Mouse (Mus musculus) kidney, embryonic 14.5 days (tissue): ENCODE results near the gene Vmn1r33. TPM values are rescaled to one million over a fixed set of nuclear protein-coding genes. Genes with fewer than 3 reads are reported as not detected.
"Not testable (repeated sequence)": the region's sequence is repeated elsewhere in the genome, so short reads cannot be mapped to it uniquely, and the experiment has no call there.

Experiments
- ATAC-seq: fragments of 200-750 bp; cut with Nextera tagmentation; 2 replicates; pipeline ENCODE4 v1.8.0; 2017; ENCODE audit warnings: moderate number of reproducible peaks, mild to moderate bottlenecking, moderate TSS enrichment, moderate library complexity; ENCODE audit not compliant: low FRiP score, low TSS enrichment
- H3K27ac ChIP-seq: fragments of 300-500 bp; sonication (generic); 2 replicates; pipeline ENCODE4 v1.5.1; 2014; ENCODE audit warnings: low read depth, mild to moderate bottlenecking, low read length, moderate library complexity, mixed read lengths
- H3K27me3 ChIP-seq: fragments of 300-500 bp; sonication (generic); 2 replicates; pipeline ENCODE4 v1.6.1; 2014; ENCODE audit warnings: mild to moderate bottlenecking, low read length; ENCODE audit not compliant: control insufficient read depth, insufficient read depth
- H3K36me3 ChIP-seq: fragments of 300-500 bp; sonication (generic); 2 replicates; pipeline ENCODE4 v1.6.1; 2014; ENCODE audit warnings: low read length, mixed read lengths; ENCODE audit not compliant: control insufficient read depth, insufficient read depth
- H3K4me1 ChIP-seq: fragments of 300-500 bp; sonication (generic); 2 replicates; pipeline ENCODE4 v1.6.1; 2014; ENCODE audit warnings: low read length, mixed read lengths; ENCODE audit not compliant: control insufficient read depth, insufficient read depth
- H3K4me2 ChIP-seq: fragments of 300-500 bp; sonication (generic); replicated peaks from 2 replicates; pipeline ENCODE4 v1.6.1; 2014; ENCODE audit warnings: low read depth, mild to moderate bottlenecking, low read length
- H3K4me3 ChIP-seq: fragments of 300-500 bp; sonication (generic); 2 replicates; pipeline ENCODE4 v1.5.1; 2014; ENCODE audit warnings: mild to moderate bottlenecking, low read length
- H3K9ac ChIP-seq: fragments of 300-500 bp; sonication (generic); 2 replicates; pipeline ENCODE4 v1.6.1; 2014; ENCODE audit warnings: low read depth, mild to moderate bottlenecking, low read length, moderate library complexity
- H3K9me3 ChIP-seq: fragments of 300-500 bp; sonication (generic); 2 replicates; pipeline ENCODE4 v1.6.1; 2016; ENCODE audit warnings: low read length; ENCODE audit not compliant: control insufficient read depth
- WGBS: fragments of 180-500 bp; shearing (Covaris S2); extraction: QIAGEN DNeasy Blood & Tissue Kit; methylation state at CpG from one replicate; pipeline ENCODE4 v1.1.7; 2014; 5-methylcytosine and 5-hydroxymethylcytosine counted together
- polyA plus RNA-seq: library from polyadenylated mRNA; unstranded; fragments of >200 nt; fragmentation: Nextera tagmentation; extraction: Ambion mirVana; gene quantifications from 2 replicates; pipeline ENCODE4 v1.2.1, GENCODE M21; 2014

Gene Vmn1r33
- not detected in 2 replicates for polyA plus RNA-seq

DNA sequence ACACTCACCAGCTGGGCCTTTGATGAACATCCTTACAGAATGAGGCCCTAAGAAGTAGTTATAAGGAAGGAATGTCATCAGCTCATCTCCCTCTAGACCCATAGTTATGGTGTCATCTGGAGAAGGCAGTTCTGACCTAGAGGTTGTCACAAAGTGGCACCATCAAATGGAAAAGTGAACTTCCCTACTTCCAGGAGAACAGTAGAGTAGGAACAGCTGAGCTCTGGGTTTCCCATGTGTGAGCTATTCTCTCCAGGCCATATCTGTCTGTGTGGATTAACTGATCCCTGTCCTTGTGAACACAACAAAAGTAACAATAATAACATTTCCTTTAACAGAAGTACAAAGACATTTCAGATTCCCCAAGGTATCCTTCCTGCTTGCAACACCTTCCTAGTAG, at the start of gene Vmn1r33:
Vmn1r33 (minus strand) TSS at position 101 of the 400 bp plus-strand sequence.
- not testable (repeated sequence) for H3K27ac ChIP-seq, H3K4me3 ChIP-seq, H3K4me1 ChIP-seq, H3K36me3 ChIP-seq, H3K27me3 ChIP-seq, H3K9me3 ChIP-seq, H3K9ac ChIP-seq, ATAC-seq, H3K4me2 ChIP-seq

DNA sequence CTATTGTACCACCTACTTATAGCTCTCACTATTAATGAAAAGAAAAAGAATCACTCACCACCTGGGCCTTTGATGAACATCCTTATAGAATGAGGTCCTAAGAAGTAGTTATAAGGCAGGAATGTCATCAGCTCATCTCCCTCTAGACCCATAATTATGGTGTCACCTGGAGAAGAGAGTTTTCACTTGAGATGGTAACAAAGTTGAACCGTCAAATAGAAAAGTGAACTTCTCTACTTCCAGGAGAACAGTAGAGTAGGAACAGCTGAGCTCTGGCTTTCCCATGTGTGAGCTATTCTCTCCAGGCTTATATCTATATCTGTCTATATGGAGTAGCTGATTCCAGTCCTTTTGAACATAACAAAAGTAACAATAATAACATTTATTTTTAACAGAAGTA, 25.7 kb upstream of the Vmn1r33 start, which contains the start of gene Vmn1r34:
Vmn1r34 (minus strand) TSS at position 101 of the 400 bp plus-strand sequence.
- 89% methylated on average over 1 of the region's 1 CpGs for WGBS
- Histone ChIP-seq H3K4me1 (no peaks in the 10 kb centered on the region), H3K36me3 (no peaks in the 10 kb centered on the region), H3K27me3 (no peaks in the 10 kb centered on the region), H3K4me3 (no peak within 1 kb of the TSS), H3K27ac (no peak within 1 kb of the TSS), H3K4me2 (no peak within 1 kb of the TSS), H3K9ac (no peak within 1 kb of the TSS), H3K9me3 (no peaks in the 10 kb centered on the region)
- no peak for ATAC-seq

DNA sequence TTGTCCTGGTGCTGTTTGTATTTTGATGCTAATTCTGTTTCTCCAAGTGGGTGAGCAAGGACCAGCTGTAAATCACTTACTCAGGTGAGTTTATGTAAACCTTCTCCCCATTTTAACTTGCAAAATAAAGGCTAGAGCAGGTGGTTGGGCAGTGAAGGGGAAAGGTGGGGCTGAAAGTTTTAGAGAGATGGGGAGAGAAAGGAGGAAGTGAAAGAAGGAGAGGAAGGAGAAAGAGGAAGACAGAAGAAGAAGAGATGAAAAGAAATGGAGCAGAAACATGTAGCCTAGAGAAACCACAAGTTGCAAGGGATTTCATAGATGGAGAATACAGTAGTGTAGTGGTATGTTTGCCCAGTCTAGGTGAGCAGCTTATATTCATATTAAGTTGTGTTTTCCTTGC, 22.3 kb downstream of the Vmn1r33 start:
- no peak for ATAC-seq
- Histone ChIP-seq H3K4me2 (no peak overlapping the region), H3K27me3 (no peaks in the 10 kb centered on the region), H3K4me3 (no peak overlapping the region), H3K36me3 (no peaks in the 10 kb centered on the region), H3K9me3 (no peaks in the 10 kb centered on the region), H3K27ac (no peak overlapping the region), H3K9ac (no peak overlapping the region), H3K4me1 (no peaks in the 10 kb centered on the region)

Other genes with a start within 250 kb of the Vmn1r33 start
- 128 and 138 TPM in 2 replicates for gene Mad2l1, start 82.9 kb downstream of the Vmn1r33 start, polyA plus RNA-seq
- gene Vmn1r32, start 58.2 kb downstream of the Vmn1r33 start, polyA plus RNA-seq: 0.11 and 0.21 TPM in 2 replicates
- not detected in 2 replicates for gene Vmn1r34, start 25.6 kb upstream of the Vmn1r33 start, polyA plus RNA-seq
- gene Vmn1r35, start 67.6 kb upstream of the Vmn1r33 start, polyA plus RNA-seq: not detected in 2 replicates
- gene Vmn1r36, start 100.9 kb upstream of the Vmn1r33 start, polyA plus RNA-seq: not detected in 2 replicates
- not detected in 2 replicates for gene Vmn1r37, start 111.1 kb upstream of the Vmn1r33 start, polyA plus RNA-seq
- not detected in 2 replicates for gene Vmn1r38, start 164.3 kb upstream of the Vmn1r33 start, polyA plus RNA-seq
- not detected in 2 replicates for gene Vmn1r39, start 192.3 kb upstream of the Vmn1r33 start, polyA plus RNA-seq